In genomic region chr9:106393548-106393947, GRCm38 (mm10) we compare ENCODE assay signal across 24 mouse cellular contexts. TPM values are rescaled to one million over a fixed set of nuclear protein-coding genes. Genes with fewer than 3 reads are reported as not detected.
A peak's percentile ranks its signal among the peaks of the same experiment; 100 is the strongest.
DNase-seq lines count a peak whose midpoint lies in the region; ATAC-seq and TF ChIP-seq lines count a peak whose summit lies in the region.
"Had no signal": no experiment of that assay in that cellular context is flagged by ENCODE, and none has a peak within 500 bp of the region (broad histone marks: within the 10 kb centered on the region; RNA-seq: fewer than 3 reads in every experiment).

No protein-coding gene starts in this region.

- H3K9me3 ChIP-seq in forebrain, embryonic 14.5 days (replicated peaks; ENCODE audit: control insufficient read depth, low read length): no peaks in the 10 kb centered on the region
- no peaks in the 10 kb centered on the region for H3K9me3 ChIP-seq in forebrain, embryonic 12.5 days
- H3K9me3 ChIP-seq in midbrain, postnatal 0 days (ENCODE audit: low read length): 0 out of 2 replicates have a peak, but pooled peaks cover 4% of the 10 kb centered on the region
- H3K9me3 ChIP-seq: heart, embryonic 15.5 days; hindbrain, embryonic 15.5 days; intestine, embryonic 15.5 days; stomach, embryonic 15.5 days had no signal

- H3K9ac ChIP-seq in forebrain, embryonic 14.5 days (ENCODE audit: low read length): no peak overlapping the region
- H3K9ac ChIP-seq in forebrain, embryonic 12.5 days: no peak overlapping the region
- no peak overlapping the region for H3K9ac ChIP-seq in midbrain, postnatal 0 days (replicated peaks; ENCODE audit: low read length, poor library complexity, severe bottlenecking)
- H3K9ac ChIP-seq: heart, embryonic 15.5 days; hindbrain, embryonic 15.5 days; intestine, embryonic 15.5 days; liver, embryonic 14.5 days; stomach, embryonic 15.5 days had no signal

- DNase-seq in forebrain, embryonic 14.5 days (ENCODE audit: low spot score): peak; percentile 38
- no peak for DNase-seq in layer of hippocampus, adult 2 months (ENCODE audit: low spot score in 2 of 2)
- no peak for DNase-seq in layer of hippocampus, postnatal 14 days (ENCODE audit: low spot score in 2 of 2)
- DNase-seq in brain, embryonic 14.5 days (ENCODE audit: low read depth): peak; percentile 60
- no peak for DNase-seq in midbrain, postnatal 0 days (ENCODE audit: low spot score)
- no peak for DNase-seq in urinary bladder, adult 18-20 months (ENCODE audit: low spot score in 2 of 2)
- DNase-seq: adrenal gland, postnatal 25 days; cerebellum, adult 18-20 months; cerebellum, postnatal 25 days; gastrocnemius, postnatal 10 days; kidney, adult 2 months; kidney, postnatal 4 days; liver; lung, adult 2 months; right cerebral cortex, postnatal 25 days had no signal

- H3K4me1 ChIP-seq in forebrain, embryonic 14.5 days (ENCODE audit: control insufficient read depth, insufficient read depth, low read length): peaks cover 8% of the 10 kb centered on the region
- peaks cover 19% of the 10 kb centered on the region for H3K4me1 ChIP-seq in forebrain, embryonic 12.5 days
- peaks cover 8% of the 10 kb centered on the region; the same call in 1 of the 2 replicates for H3K4me1 ChIP-seq in midbrain, postnatal 0 days (ENCODE audit: insufficient read depth, low read length)

- H3K27me3 ChIP-seq in forebrain, embryonic 14.5 days (replicated peaks; ENCODE audit: control insufficient read depth, insufficient read depth, low read length): no peaks in the 10 kb centered on the region
- no peaks in the 10 kb centered on the region; the same call in 1 of the 2 replicates for H3K27me3 ChIP-seq in forebrain, embryonic 12.5 days
- no peaks in the 10 kb centered on the region for H3K27me3 ChIP-seq in midbrain, postnatal 0 days (ENCODE audit: insufficient read depth, low read length)
- H3K27me3 ChIP-seq: heart, embryonic 15.5 days; hindbrain, embryonic 15.5 days; intestine, embryonic 15.5 days; stomach, embryonic 15.5 days had no signal

- 79% methylated on average over 8 of the region's 8 CpGs for WGBS in forebrain, embryonic 14.5 days
- WGBS in forebrain, embryonic 12.5 days: 86% methylated on average over 8 of the region's 8 CpGs
- WGBS in midbrain, postnatal 0 days: 80% methylated on average over 8 of the region's 8 CpGs

- ATAC-seq in forebrain, embryonic 14.5 days: no peak
- ATAC-seq in forebrain, embryonic 12.5 days (ENCODE audit: low FRiP score): no peak
- ATAC-seq in midbrain, postnatal 0 days (ENCODE audit: low FRiP score): no peak
- ATAC-seq: intestine, embryonic 15.5 days had no signal

- no peaks in the 10 kb centered on the region for H3K36me3 ChIP-seq in forebrain, embryonic 14.5 days (ENCODE audit: control insufficient read depth, insufficient read depth, low read length)
- no peaks in the 10 kb centered on the region for H3K36me3 ChIP-seq in forebrain, embryonic 12.5 days (replicated peaks)
- H3K36me3 ChIP-seq in midbrain, postnatal 0 days (ENCODE audit: insufficient read depth, low read length): no peaks in the 10 kb centered on the region
- H3K36me3 ChIP-seq: heart, embryonic 15.5 days; hindbrain, embryonic 15.5 days; intestine, embryonic 15.5 days; stomach, embryonic 15.5 days had no signal

- H3K27ac ChIP-seq in forebrain, embryonic 14.5 days (ENCODE audit: low read depth, low read length): no peak overlapping the region
- H3K27ac ChIP-seq in forebrain, embryonic 12.5 days: no peak overlapping the region
- H3K27ac ChIP-seq in layer of hippocampus, adult 2 months: peak overlapping the region; percentile 43; the same call in 1 of the 2 replicates
- no peak overlapping the region for H3K27ac ChIP-seq in midbrain, postnatal 0 days (ENCODE audit: low read depth, low read length)
- H3K27ac ChIP-seq: heart, embryonic 15.5 days; hindbrain, embryonic 15.5 days; intestine, embryonic 15.5 days; kidney, postnatal 0 days; liver, embryonic 14.5 days; macrophage; stomach, embryonic 15.5 days had no signal

- no peak for TF ChIP-seq POLR2A in brain, embryonic 14.5 days (IDR thresholded peaks at IDR 0.05; ENCODE audit: borderline replicate concordance, extremely low read depth, insufficient read depth, insufficient read length, poor library complexity, severe bottlenecking)

- H3K4me2 ChIP-seq in forebrain, embryonic 14.5 days (ENCODE audit: low read length): no peak overlapping the region
- no peak overlapping the region for H3K4me2 ChIP-seq in forebrain, embryonic 12.5 days
- no peak overlapping the region for H3K4me2 ChIP-seq in midbrain, postnatal 0 days (ENCODE audit: low read depth, low read length, poor library complexity, severe bottlenecking)
- H3K4me2 ChIP-seq: heart, embryonic 15.5 days; hindbrain, embryonic 15.5 days; intestine, embryonic 15.5 days; midbrain, embryonic 11.5 days; stomach, embryonic 15.5 days had no signal

- TF ChIP-seq CTCF in layer of hippocampus, adult 2 months (conservative IDR thresholded peaks at IDR 0.05): no peak
- TF ChIP-seq CTCF in brain, embryonic 14.5 days (IDR thresholded peaks at IDR 0.05; ENCODE audit: borderline replicate concordance, extremely low read depth, insufficient read depth, insufficient read length): no peak
- TF ChIP-seq CTCF in midbrain, postnatal 0 days (IDR thresholded peaks at IDR 0.05): no peak

- H3K4me3 ChIP-seq in forebrain, embryonic 14.5 days (ENCODE audit: low read depth, low read length): no peak overlapping the region
- no peak overlapping the region for H3K4me3 ChIP-seq in forebrain, embryonic 12.5 days (replicated peaks)
- no peak overlapping the region for H3K4me3 ChIP-seq in layer of hippocampus, adult 2 months
- H3K4me3 ChIP-seq in midbrain, postnatal 0 days (ENCODE audit: low read depth, low read length): no peak overlapping the region
- H3K4me3 ChIP-seq: heart, embryonic 15.5 days; hindbrain, embryonic 15.5 days; intestine, embryonic 15.5 days; stomach, embryonic 15.5 days had no signal

RNA-seq across cellular contexts. Expression of gene Dusp7, which starts 25.1 kb away (rescaled TPM):
- polyA plus RNA-seq in forebrain, embryonic 14.5 days (2014; fragmentation: Nextera tagmentation; extraction: Ambion mirVana): 10.2 and 11.3 TPM in 2 replicates
- 12.1 and 16.3 TPM in 2 replicates for polyA plus RNA-seq in forebrain, embryonic 12.5 days (2016; fragmentation: Nextera tagmentation; extraction: Ambion mirVana)
- 10 to 100 TPM; 81.7 to 93.2 TPM for total RNA-seq in layer of hippocampus, adult 2 months (2021)
- 10 to 100 TPM; 65.2 to 70.3 TPM for total RNA-seq in layer of hippocampus, postnatal 14 days (2021)
- polyA plus RNA-seq in brain, embryonic 14.5 days (2012; rRNA removed): 41.5 and 50.3 TPM in 2 replicates
- total RNA-seq in midbrain, postnatal 0 days (2014; rRNA removed): 62.9 and 79.2 TPM in 2 replicates
- polyA plus RNA-seq in midbrain, postnatal 0 days (2015; fragmentation: Nextera tagmentation; extraction: Ambion mirVana): 18.4 and 19.4 TPM in 2 replicates

RNA-seq across cellular contexts. Expression of gene Rpl29, which starts 35.7 kb away (rescaled TPM):
- polyA plus RNA-seq in forebrain, embryonic 14.5 days (2014; fragmentation: Nextera tagmentation; extraction: Ambion mirVana): 718 and 924 TPM in 2 replicates
- polyA plus RNA-seq in forebrain, embryonic 12.5 days (2016; fragmentation: Nextera tagmentation; extraction: Ambion mirVana): 757 and 770 TPM in 2 replicates
- 100 to 1,000 TPM; 260 to 265 TPM for total RNA-seq in layer of hippocampus, adult 2 months (2021)
- 100 to 1,000 TPM; 295 to 325 TPM for total RNA-seq in layer of hippocampus, postnatal 14 days (2021)
- polyA plus RNA-seq in brain, embryonic 14.5 days (2012; rRNA removed): 747 and 913 TPM in 2 replicates
- 795 and 936 TPM in 2 replicates for total RNA-seq in midbrain, postnatal 0 days (2014; rRNA removed)
- 645 TPM in 2 replicates for polyA plus RNA-seq in midbrain, postnatal 0 days (2015; fragmentation: Nextera tagmentation; extraction: Ambion mirVana)

RNA-seq across cellular contexts. Expression of gene Acy1, which starts 44.6 kb away (rescaled TPM):
- 29.4 and 36.8 TPM in 2 replicates for polyA plus RNA-seq in forebrain, embryonic 14.5 days (2014; fragmentation: Nextera tagmentation; extraction: Ambion mirVana)
- polyA plus RNA-seq in forebrain, embryonic 12.5 days (2016; fragmentation: Nextera tagmentation; extraction: Ambion mirVana): 38.0 and 42.6 TPM in 2 replicates
- total RNA-seq in layer of hippocampus, adult 2 months (2021): 10 to 100 TPM; 15.5 to 16.1 TPM
- total RNA-seq in layer of hippocampus, postnatal 14 days (2021): 10 to 100 TPM; 10.3 to 11.5 TPM
- 14.9 and 15.7 TPM in 2 replicates for polyA plus RNA-seq in brain, embryonic 14.5 days (2012; rRNA removed)
- 11.4 and 22.6 TPM in 2 replicates for total RNA-seq in midbrain, postnatal 0 days (2014; rRNA removed)
- polyA plus RNA-seq in midbrain, postnatal 0 days (2015; fragmentation: Nextera tagmentation; extraction: Ambion mirVana): 13.3 and 17.0 TPM in 2 replicates

RNA-seq across cellular contexts. Expression of gene Abhd14b, which starts 53.7 kb away (rescaled TPM):
- polyA plus RNA-seq in forebrain, embryonic 14.5 days (2014; fragmentation: Nextera tagmentation; extraction: Ambion mirVana): 5.5 and 5.9 TPM in 2 replicates
- 4.4 TPM in 2 replicates for polyA plus RNA-seq in forebrain, embryonic 12.5 days (2016; fragmentation: Nextera tagmentation; extraction: Ambion mirVana)
- 10 to 100 TPM; 13.9 to 17.0 TPM for total RNA-seq in layer of hippocampus, adult 2 months (2021)
- total RNA-seq in layer of hippocampus, postnatal 14 days (2021): 10 to 100 TPM in 1 of 2 experiments, 1 to 10 TPM in 1; 9.6 to 12.4 TPM
- 12.8 and 20.4 TPM in 2 replicates for polyA plus RNA-seq in brain, embryonic 14.5 days (2012; rRNA removed)
- total RNA-seq in midbrain, postnatal 0 days (2014; rRNA removed): 16.2 and 18.4 TPM in 2 replicates
- 12.6 and 13.8 TPM in 2 replicates for polyA plus RNA-seq in midbrain, postnatal 0 days (2015; fragmentation: Nextera tagmentation; extraction: Ambion mirVana)

RNA-seq across cellular contexts. Expression of gene Abhd14a, which starts 53.9 kb away (rescaled TPM):
- polyA plus RNA-seq in forebrain, embryonic 14.5 days (2014; fragmentation: Nextera tagmentation; extraction: Ambion mirVana): 51.9 and 60.2 TPM in 2 replicates
- polyA plus RNA-seq in forebrain, embryonic 12.5 days (2016; fragmentation: Nextera tagmentation; extraction: Ambion mirVana): 37.7 and 39.0 TPM in 2 replicates
- total RNA-seq in layer of hippocampus, adult 2 months (2021): 10 to 100 TPM; 39.0 to 39.4 TPM
- 10 to 100 TPM; 40.9 to 41.8 TPM for total RNA-seq in layer of hippocampus, postnatal 14 days (2021)
- 59.1 and 68.9 TPM in 2 replicates for polyA plus RNA-seq in brain, embryonic 14.5 days (2012; rRNA removed)
- 69.8 and 73.8 TPM in 2 replicates for total RNA-seq in midbrain, postnatal 0 days (2014; rRNA removed)
- polyA plus RNA-seq in midbrain, postnatal 0 days (2015; fragmentation: Nextera tagmentation; extraction: Ambion mirVana): 72.3 and 74.5 TPM in 2 replicates

Comparison
In these comparisons a context has a peak if more than half of its experiments do, and no peak if none do; other contexts are left out.
1. DNase-seq: peak in forebrain, embryonic 14.5 days (single experiment) and brain, embryonic 14.5 days (single experiment); none in layer of hippocampus, adult 2 months (0 of 2), layer of hippocampus, postnatal 14 days (0 of 2), midbrain, postnatal 0 days (single experiment) and urinary bladder, adult 18-20 months (0 of 2).